Mouse (Mus musculus): ENCODE measurements at regions not wholly inside any gene's neighbourhood (a gene's known extent, or its start where the extent isn't known, plus 50 kb on each side); places are given as distances from the start of the nearest gene placed in this dataset.

DNA sequence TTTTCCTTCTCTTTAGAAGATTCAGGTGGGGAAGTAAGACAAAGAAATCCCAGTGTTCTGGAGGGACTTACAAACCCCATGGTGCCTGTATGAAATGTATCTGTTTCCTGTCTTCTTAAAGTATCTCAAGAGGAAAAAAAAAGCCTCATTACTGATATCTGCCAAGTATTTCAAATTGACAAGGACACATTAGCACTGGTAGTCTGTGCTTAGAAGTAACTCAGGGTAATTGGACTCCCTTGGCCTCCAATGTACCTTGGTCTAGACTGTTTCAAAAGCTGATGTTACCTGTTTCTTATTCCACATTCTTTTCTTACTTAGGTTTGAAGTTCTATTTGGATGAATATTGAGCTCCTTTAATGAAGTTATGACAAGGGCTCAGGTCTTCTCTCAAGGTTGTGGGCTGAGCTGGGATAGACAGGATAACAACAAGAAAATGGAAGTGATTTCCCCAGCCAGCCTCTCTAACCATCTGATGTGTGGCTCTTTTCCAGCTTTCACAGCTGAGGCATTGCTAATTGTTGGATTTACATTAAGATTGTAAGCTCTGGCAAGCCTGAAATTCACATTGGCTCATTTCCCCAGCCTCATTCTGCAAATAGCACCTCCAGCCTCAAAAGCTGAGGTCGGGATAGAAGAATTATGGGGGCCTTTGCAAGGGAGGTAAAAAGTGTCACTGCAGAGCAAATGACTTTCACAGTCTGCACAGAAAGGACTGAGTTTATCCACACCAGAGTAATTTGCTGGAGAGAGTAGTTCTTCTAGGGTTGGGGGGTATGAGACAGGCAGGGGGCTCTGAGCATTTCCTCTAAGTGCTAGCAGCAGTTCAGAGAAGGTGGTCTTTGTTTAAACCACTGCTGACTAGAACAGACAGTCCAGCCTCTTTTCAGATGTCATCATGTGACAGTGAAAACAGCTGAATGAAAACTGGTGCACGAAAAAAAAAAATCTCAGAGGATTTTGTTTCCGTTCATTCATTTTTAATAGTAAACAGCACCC, 292.3 kb upstream of the Nbea start:
- Histone ChIP-seq H3K9ac (no peak overlapping the region), H3K9me3 (no peaks in the 10 kb centered on the region), H3K27ac (replicated peaks) (peak overlapping the region; percentile 68), H3K4me2 (no peak overlapping the region; the same call in 1 of the 2 replicates), H3K27me3 (no peaks in the 10 kb centered on the region), H3K4me1 (replicated peaks) (peaks cover 39% of the 10 kb centered on the region), H3K36me3 (no peaks in the 10 kb centered on the region), H3K4me3 (no peak overlapping the region)
- peak; percentile 65; the same call in 1 of the 2 replicates for ATAC-seq (ENCODE audit: low read depth)
- WGBS: 36% methylated on average over 3 of the region's 3 CpGs

DNA sequence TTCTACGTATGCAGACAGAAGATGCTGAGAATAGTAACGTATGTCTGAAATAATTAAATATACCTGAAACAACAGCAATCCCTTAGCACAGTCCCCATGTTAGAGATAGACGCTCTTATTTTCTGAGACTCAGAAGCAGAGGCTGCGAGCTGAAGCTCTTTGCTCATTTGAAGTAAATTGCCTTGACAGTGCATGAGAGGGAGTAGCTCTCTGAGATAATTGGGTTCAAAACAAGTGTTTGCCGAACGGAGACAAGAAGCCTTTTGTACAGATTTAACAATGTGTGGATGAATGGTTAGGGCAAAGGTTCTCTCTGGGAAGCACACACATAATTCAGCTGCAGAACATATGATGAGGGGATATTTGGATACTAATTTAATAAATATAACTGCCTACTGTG, 289.1 kb upstream of the Nbea start:
- WGBS: 39% methylated on average over 6 of the region's 6 CpGs
- Histone ChIP-seq H3K9me3 (no peaks in the 10 kb centered on the region), H3K27me3 (no peaks in the 10 kb centered on the region), H3K9ac (no peak overlapping the region), H3K36me3 (no peaks in the 10 kb centered on the region), H3K4me3 (no peak overlapping the region), H3K4me2 (no peak overlapping the region), H3K27ac (replicated peaks) (no peak overlapping the region), H3K4me1 (replicated peaks) (peaks cover 40% of the 10 kb centered on the region)
- ATAC-seq (ENCODE audit: low read depth): no peak

DNA sequence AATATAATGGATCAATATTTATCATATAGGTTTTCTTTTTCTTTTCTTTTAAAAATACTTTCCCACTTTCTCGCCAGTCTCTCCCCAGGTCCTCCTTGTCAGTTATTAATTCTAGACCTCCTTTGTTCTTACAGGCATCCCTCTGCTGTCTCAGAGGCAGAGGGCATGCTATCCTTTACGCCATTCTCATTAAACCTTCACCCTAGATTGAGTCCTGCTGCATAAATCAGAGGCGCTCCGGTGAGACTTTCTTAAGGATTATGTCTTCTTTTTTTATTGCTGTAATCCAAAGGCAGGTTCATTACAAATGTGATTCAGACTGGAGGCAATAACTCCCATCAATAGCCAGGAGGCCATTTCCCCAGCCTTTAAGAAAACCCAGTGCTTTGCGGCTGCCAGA, 288.3 kb upstream of the Nbea start:
- no peak overlapping the region for H3K27ac ChIP-seq (replicated peaks)
- no peak overlapping the region for H3K9ac ChIP-seq
- H3K4me2 ChIP-seq: no peak overlapping the region
- no peaks in the 10 kb centered on the region for H3K27me3 ChIP-seq
- H3K4me1 ChIP-seq (replicated peaks): peaks cover 37% of the 10 kb centered on the region
- WGBS: 24% methylated on average over 5 of the region's 5 CpGs
- no peak overlapping the region for H3K4me3 ChIP-seq
- H3K9me3 ChIP-seq: no peaks in the 10 kb centered on the region
- H3K36me3 ChIP-seq: no peaks in the 10 kb centered on the region
- ATAC-seq (ENCODE audit: low read depth): peak; percentile 37

GRCm38 (mm10) chr3:56471185-56471584, 287.7 kb upstream of the Nbea start:
- no peak overlapping the region for H3K9ac ChIP-seq
- H3K36me3 ChIP-seq: no peaks in the 10 kb centered on the region
- H3K4me1 ChIP-seq (replicated peaks): peaks cover 31% of the 10 kb centered on the region
- no peaks in the 10 kb centered on the region for H3K27me3 ChIP-seq
- H3K27ac ChIP-seq (replicated peaks): no peak overlapping the region
- no peaks in the 10 kb centered on the region for H3K9me3 ChIP-seq
- WGBS: 9% methylated on average over 1 of the region's 1 CpGs
- no peak for ATAC-seq (ENCODE audit: low read depth)
- no peak overlapping the region for H3K4me2 ChIP-seq
- H3K4me3 ChIP-seq: no peak overlapping the region

DNA sequence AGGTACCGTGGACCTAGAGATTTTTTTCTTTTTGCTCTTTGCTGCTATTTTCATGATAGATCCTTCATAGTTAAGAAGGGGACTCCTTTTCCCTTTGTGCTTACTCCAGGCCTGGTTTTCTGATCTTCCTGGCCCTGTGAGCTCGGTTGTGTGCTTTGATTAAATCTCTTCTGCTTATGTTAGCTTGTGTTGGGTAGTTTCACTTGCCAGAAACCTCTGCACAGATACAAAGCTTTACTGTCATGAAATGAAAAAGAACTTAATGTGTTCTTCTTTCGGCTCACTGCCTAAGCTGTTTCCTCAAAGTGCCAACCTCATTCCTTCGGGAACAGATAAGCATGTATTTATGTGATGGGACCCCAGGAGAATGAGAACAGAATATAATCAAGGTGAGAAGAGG, 274.1 kb upstream of the Nbea start:
- H3K4me2 ChIP-seq: no peak overlapping the region
- H3K9me3 ChIP-seq: no peaks in the 10 kb centered on the region
- no peak overlapping the region for H3K4me3 ChIP-seq
- H3K36me3 ChIP-seq: no peaks in the 10 kb centered on the region
- no peak for ATAC-seq (ENCODE audit: low read depth)
- no peak overlapping the region for H3K9ac ChIP-seq
- no peak overlapping the region for H3K27ac ChIP-seq (replicated peaks)
- H3K27me3 ChIP-seq: no peaks in the 10 kb centered on the region
- WGBS: 47% methylated on average over 4 of the region's 4 CpGs
- H3K4me1 ChIP-seq (replicated peaks): peaks cover 15% of the 10 kb centered on the region; the same call in 1 of the 2 replicates

- H3K4me3 ChIP-seq: no peak overlapping the region
- no peak overlapping the region for H3K27ac ChIP-seq (replicated peaks)
- 41% methylated on average over 6 of the region's 6 CpGs for WGBS
- H3K4me1 ChIP-seq (replicated peaks): peaks cover 15% of the 10 kb centered on the region; the same call in 1 of the 2 replicates
- H3K27me3 ChIP-seq: no peaks in the 10 kb centered on the region
- no peak overlapping the region for H3K9ac ChIP-seq
- H3K9me3 ChIP-seq: no peaks in the 10 kb centered on the region
- H3K36me3 ChIP-seq: no peaks in the 10 kb centered on the region
- H3K4me2 ChIP-seq: no peak overlapping the region
- peak; percentile 67; the same call in 1 of the 2 replicates for ATAC-seq (ENCODE audit: low read depth)
Measured at GRCm38 (mm10) chr3:56456317-56456716, 272.8 kb upstream of the Nbea start.

GRCm38 (mm10) chr3:56438900-56439299, 255.4 kb upstream of the Nbea start:
- H3K4me2 ChIP-seq: no peak overlapping the region
- peaks cover 20% of the 10 kb centered on the region for H3K4me1 ChIP-seq (replicated peaks)
- no peak for ATAC-seq (ENCODE audit: low read depth)
- 68% methylated on average over 5 of the region's 5 CpGs for WGBS
- no peak overlapping the region for H3K4me3 ChIP-seq
- no peaks in the 10 kb centered on the region for H3K36me3 ChIP-seq
- no peak overlapping the region for H3K9ac ChIP-seq
- no peaks in the 10 kb centered on the region for H3K27me3 ChIP-seq
- no peaks in the 10 kb centered on the region for H3K9me3 ChIP-seq
- H3K27ac ChIP-seq (replicated peaks): peak overlapping the region; percentile 38; the same call in 1 of the 2 replicates

GRCm38 (mm10) chr3:56438020-56438747, 254.7 kb upstream of the Nbea start:
- Histone ChIP-seq H3K4me2 (peak overlapping the region; percentile 9; the same call in 1 of the 2 replicates), H3K36me3 (no peaks in the 10 kb centered on the region), H3K4me3 (no peak overlapping the region), H3K9me3 (no peaks in the 10 kb centered on the region), H3K4me1 (replicated peaks) (peaks cover 20% of the 10 kb centered on the region), H3K9ac (no peak overlapping the region), H3K27ac (replicated peaks) (peak overlapping the region; percentile 38), H3K27me3 (no peaks in the 10 kb centered on the region)
- peak; percentile 84 for ATAC-seq (ENCODE audit: low read depth)
- WGBS: 34% methylated on average over 12 of the region's 12 CpGs

- Histone ChIP-seq H3K9me3 (no peaks in the 10 kb centered on the region), H3K4me3 (no peak overlapping the region), H3K36me3 (no peaks in the 10 kb centered on the region), H3K4me2 (no peak overlapping the region), H3K9ac (no peak overlapping the region), H3K4me1 (replicated peaks) (peaks cover 20% of the 10 kb centered on the region), H3K27ac (replicated peaks) (no peak overlapping the region), H3K27me3 (no peaks in the 10 kb centered on the region)
- no peak for ATAC-seq (ENCODE audit: low read depth)
- WGBS: 16% methylated on average over 4 of the region's 4 CpGs
Measured at GRCm38 (mm10) chr3:56437058-56437457, 253.6 kb upstream of the Nbea start.

- H3K4me2 ChIP-seq: no peak overlapping the region
- H3K4me1 ChIP-seq (replicated peaks): peaks cover 15% of the 10 kb centered on the region
- H3K9me3 ChIP-seq: no peaks in the 10 kb centered on the region
- no peak overlapping the region for H3K9ac ChIP-seq
- H3K4me3 ChIP-seq: no peak overlapping the region
- no peak for ATAC-seq (ENCODE audit: low read depth)
- no peak overlapping the region for H3K27ac ChIP-seq (replicated peaks)
- WGBS: 78% methylated on average over 1 of the region's 1 CpGs
- H3K36me3 ChIP-seq: no peaks in the 10 kb centered on the region
- H3K27me3 ChIP-seq: no peaks in the 10 kb centered on the region
Measured at GRCm38 (mm10) chr3:56433495-56433894, 250.0 kb upstream of the Nbea start.

GRCm38 (mm10) chr3:56427201-56427600, 243.7 kb upstream of the Nbea start:
- Histone ChIP-seq H3K9me3 (no peaks in the 10 kb centered on the region), H3K27me3 (no peaks in the 10 kb centered on the region), H3K27ac (replicated peaks) (no peak overlapping the region), H3K4me3 (no peak overlapping the region), H3K4me2 (no peak overlapping the region), H3K4me1 (replicated peaks) (no peaks in the 10 kb centered on the region), H3K36me3 (no peaks in the 10 kb centered on the region), H3K9ac (no peak overlapping the region)
- ATAC-seq (ENCODE audit: low read depth): no peak
- 86% methylated on average over 1 of the region's 1 CpGs for whole genome bisulfite sequencing

DNA sequence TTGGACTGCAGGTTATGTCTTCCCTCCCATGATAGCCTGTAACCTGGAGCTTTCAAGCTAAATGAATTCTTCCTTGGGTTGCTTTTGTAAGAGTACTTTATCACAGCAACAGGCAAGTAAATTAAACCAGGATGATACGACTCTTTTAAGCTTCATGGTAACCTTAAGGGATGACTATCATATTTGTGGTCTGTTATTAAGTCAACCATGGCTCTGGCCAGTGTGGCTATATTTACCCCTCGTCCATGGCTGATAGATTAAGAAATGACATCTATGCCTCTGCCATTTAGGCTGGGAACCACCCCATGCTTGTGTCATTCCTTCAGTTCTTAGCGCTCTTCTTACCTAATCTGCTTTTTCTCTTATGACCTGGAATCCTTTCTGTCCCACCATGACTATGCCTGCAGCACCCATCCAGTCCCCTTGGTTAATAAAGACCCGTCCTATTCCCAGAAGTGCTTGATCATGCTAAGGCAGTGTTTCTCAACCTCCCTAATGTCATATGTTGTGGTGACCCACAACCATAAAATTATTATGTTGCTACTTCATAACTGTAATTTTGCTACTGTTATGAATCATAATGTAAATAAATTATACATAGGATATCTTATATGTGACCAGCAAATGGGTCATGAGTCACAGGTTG, 214.5 kb upstream of the Nbea start:
- H3K27ac ChIP-seq (replicated peaks): no peak overlapping the region
- H3K4me2 ChIP-seq: no peak overlapping the region
- H3K27me3 ChIP-seq: no peaks in the 10 kb centered on the region
- H3K36me3 ChIP-seq: no peaks in the 10 kb centered on the region
- no peak overlapping the region for H3K9ac ChIP-seq
- 87% methylated on average over 4 of the region's 4 CpGs for WGBS
- ATAC-seq (ENCODE audit: low read depth): no peak
- H3K4me3 ChIP-seq: no peak overlapping the region
- H3K9me3 ChIP-seq: no peaks in the 10 kb centered on the region
- H3K4me1 ChIP-seq (replicated peaks): no peaks in the 10 kb centered on the region
